Mouse (Mus musculus) liver, adult 2 months (tissue): ENCODE measurements at regions not wholly inside any gene's neighbourhood (a gene's known extent, or its start where the extent isn't known, plus 50 kb on each side); places are given as distances from the start of the nearest gene placed in this dataset.

ENCODE experiments used
- DNase-seq: peaks from one replicate; pipeline ENCODE4 v3.0.0-alpha.2; 2011; ENCODE audit warnings: low read depth, low spot score; ENCODE audit errors: extremely low read depth
- H3K27ac ChIP-seq: fragments of 200-500 bp; replicated peaks from 2 replicates; pipeline ENCODE4 v1.5.1; 2012; ENCODE audit warnings: low read depth, mild to moderate bottlenecking, control low read depth, inconsistent platforms, low read length; ENCODE audit not compliant: insufficient read depth
- H3K27me3 ChIP-seq: fragments of 200-500 bp; 2 replicates; pipeline ENCODE4 v1.6.1; 2012; ENCODE audit warnings: mild to moderate bottlenecking, moderate library complexity, low read length, inconsistent platforms; ENCODE audit not compliant: control insufficient read depth, insufficient read depth
- H3K36me3 ChIP-seq: fragments of 200-500 bp; 2 replicates; pipeline ENCODE4 v1.6.1; 2012; ENCODE audit warnings: low read length, inconsistent platforms; ENCODE audit not compliant: control insufficient read depth, insufficient read depth
- H3K4me1 ChIP-seq: fragments of 200-500 bp; 2 replicates; pipeline ENCODE4 v1.6.1; 2011; ENCODE audit warnings: low read length; ENCODE audit not compliant: control insufficient read depth, insufficient read depth
- H3K4me3 ChIP-seq: fragments of 200-500 bp; 2 replicates; pipeline ENCODE4 v1.5.1; 2011; ENCODE audit warnings: low read depth, mild to moderate bottlenecking, control low read depth, low read length, moderate library complexity; ENCODE audit not compliant: insufficient read depth
- H3K79me2 ChIP-seq: fragments of 200-500 bp; 2 replicates; pipeline ENCODE4 v1.6.1; 2012; ENCODE audit warnings: inconsistent platforms, mild to moderate bottlenecking, low read length, moderate library complexity; ENCODE audit not compliant: control insufficient read depth, insufficient read depth
- H3K9ac ChIP-seq: fragments of 200-500 bp; 2 replicates; pipeline ENCODE4 v1.6.1; 2012; ENCODE audit warnings: low read depth, mild to moderate bottlenecking, control low read depth, inconsistent platforms, low read length
- CTCF ChIP-seq: fragments of 200-500 bp; IDR thresholded peaks from 2 replicates; pipeline ENCODE4 v1.5.1; 2011; ENCODE audit warnings: low read depth, low read length, control low read depth
- POLR2A ChIP-seq: fragments of 200-500 bp; IDR thresholded peaks from 2 replicates; pipeline ENCODE4 v1.6.1; 2011; ENCODE audit warnings: low read length, control low read depth; ENCODE audit not compliant: insufficient read depth; ENCODE audit errors: extremely low read depth
- WGBS: fragments of 180-500 bp; shearing (Covaris S2); methylation state at CpG from one replicate; pipeline ENCODE4 v1.1.7; 2018; 5-methylcytosine and 5-hydroxymethylcytosine counted together

GRCm38 (mm10) chr6:31995977-31996376 lies 54.1 kb upstream of the 1700012A03Rik start:
- Histone ChIP-seq H3K27me3 (no peaks in the 10 kb centered on the region), H3K9ac (no peak overlapping the region), H3K27ac (no peak overlapping the region), H3K79me2 (no peaks in the 10 kb centered on the region), H3K4me3 (no peak overlapping the region), H3K36me3 (no peaks in the 10 kb centered on the region), H3K4me1 (no peaks in the 10 kb centered on the region)
- DNase-seq, result no peak
- WGBS, result 87% methylated on average over 7 of the region's 7 CpGs
- no peak for TF ChIP-seq CTCF
- no peak for TF ChIP-seq POLR2A

DNA sequence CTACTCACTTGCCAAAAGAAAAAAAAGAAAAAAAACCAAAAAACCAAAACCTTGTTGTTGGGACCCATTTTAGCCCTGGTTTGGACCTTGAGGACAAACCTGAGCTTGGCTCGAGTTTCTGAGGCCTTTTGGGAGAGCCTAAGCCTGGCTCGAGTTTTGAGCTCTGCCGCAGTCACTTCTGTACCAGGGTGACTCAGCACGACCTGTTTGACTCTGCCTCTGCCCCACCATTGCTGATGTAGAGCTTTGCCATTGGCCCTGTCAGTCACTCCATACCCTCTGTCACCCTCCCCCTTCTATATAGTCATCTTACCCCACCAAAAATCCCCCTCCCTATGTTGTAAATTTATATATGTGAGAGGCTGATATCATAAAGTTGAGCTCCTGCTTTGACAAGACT lies 54.8 kb upstream of the 1700012A03Rik start:
- no peak overlapping the region for H3K27ac ChIP-seq
- H3K79me2 ChIP-seq, result no peaks in the 10 kb centered on the region
- TF ChIP-seq POLR2A, result no peak
- TF ChIP-seq CTCF, result no peak
- H3K9ac ChIP-seq, result no peak overlapping the region
- H3K27me3 ChIP-seq, result no peaks in the 10 kb centered on the region
- WGBS, result 68% methylated on average over 4 of the region's 4 CpGs
- no peak overlapping the region for H3K4me3 ChIP-seq
- no peak for DNase-seq
- H3K36me3 ChIP-seq, result no peaks in the 10 kb centered on the region
- H3K4me1 ChIP-seq, result no peaks in the 10 kb centered on the region

- Histone ChIP-seq H3K27me3 (no peaks in the 10 kb centered on the region), H3K4me1 (no peaks in the 10 kb centered on the region), H3K79me2 (no peaks in the 10 kb centered on the region), H3K9ac (no peak overlapping the region), H3K36me3 (no peaks in the 10 kb centered on the region), H3K27ac (no peak overlapping the region), H3K4me3 (no peak overlapping the region)
- no peak for DNase-seq
- TF ChIP-seq POLR2A, result no peak
- no peak for TF ChIP-seq CTCF
- WGBS, result 18% methylated on average over 3 of the region's 3 CpGs
Observed at GRCm38 (mm10) chr6:31985698-31986097, 64.3 kb upstream of the 1700012A03Rik start.

- WGBS, result 84% methylated on average over 6 of the region's 6 CpGs
- Histone ChIP-seq H3K4me1 (no peaks in the 10 kb centered on the region), H3K36me3 (no peaks in the 10 kb centered on the region), H3K27me3 (no peaks in the 10 kb centered on the region), H3K27ac (no peak overlapping the region), H3K4me3 (no peak overlapping the region), H3K79me2 (no peaks in the 10 kb centered on the region), H3K9ac (no peak overlapping the region)
- no peak for DNase-seq
- TF ChIP-seq POLR2A (no peak), CTCF (no peak)
Observed at GRCm38 (mm10) chr6:31976705-31977104, 73.3 kb upstream of the 1700012A03Rik start.

GRCm38 (mm10) chr6:31948063-31948481 lies 102.0 kb upstream of the 1700012A03Rik start:
- Histone ChIP-seq H3K27ac (no peak overlapping the region), H3K9ac (no peak overlapping the region), H3K4me3 (no peak overlapping the region), H3K79me2 (no peaks in the 10 kb centered on the region), H3K27me3 (no peaks in the 10 kb centered on the region), H3K36me3 (no peaks in the 10 kb centered on the region), H3K4me1 (no peaks in the 10 kb centered on the region)
- 46% methylated on average over 4 of the region's 4 CpGs for WGBS
- DNase-seq, result no peak
- no peak for TF ChIP-seq CTCF
- TF ChIP-seq POLR2A, result no peak

- Histone ChIP-seq H3K27ac (no peak overlapping the region), H3K27me3 (no peaks in the 10 kb centered on the region), H3K4me1 (no peaks in the 10 kb centered on the region), H3K9ac (no peak overlapping the region), H3K79me2 (no peaks in the 10 kb centered on the region), H3K4me3 (no peak overlapping the region), H3K36me3 (no peaks in the 10 kb centered on the region)
- WGBS, result 78% methylated on average over 5 of the region's 5 CpGs
- TF ChIP-seq POLR2A, result no peak
- no peak for TF ChIP-seq CTCF
- DNase-seq, result no peak
Observed at GRCm38 (mm10) chr6:31946572-31946971, 103.5 kb upstream of the 1700012A03Rik start.
